Mouse (Mus musculus): ENCODE measurements around the gene Gnpat.
"Not testable (repeated sequence)": the region's sequence is repeated elsewhere in the genome, so short reads cannot be mapped to it uniquely, and the experiment has no call there.

Gene Gnpat

DNA sequence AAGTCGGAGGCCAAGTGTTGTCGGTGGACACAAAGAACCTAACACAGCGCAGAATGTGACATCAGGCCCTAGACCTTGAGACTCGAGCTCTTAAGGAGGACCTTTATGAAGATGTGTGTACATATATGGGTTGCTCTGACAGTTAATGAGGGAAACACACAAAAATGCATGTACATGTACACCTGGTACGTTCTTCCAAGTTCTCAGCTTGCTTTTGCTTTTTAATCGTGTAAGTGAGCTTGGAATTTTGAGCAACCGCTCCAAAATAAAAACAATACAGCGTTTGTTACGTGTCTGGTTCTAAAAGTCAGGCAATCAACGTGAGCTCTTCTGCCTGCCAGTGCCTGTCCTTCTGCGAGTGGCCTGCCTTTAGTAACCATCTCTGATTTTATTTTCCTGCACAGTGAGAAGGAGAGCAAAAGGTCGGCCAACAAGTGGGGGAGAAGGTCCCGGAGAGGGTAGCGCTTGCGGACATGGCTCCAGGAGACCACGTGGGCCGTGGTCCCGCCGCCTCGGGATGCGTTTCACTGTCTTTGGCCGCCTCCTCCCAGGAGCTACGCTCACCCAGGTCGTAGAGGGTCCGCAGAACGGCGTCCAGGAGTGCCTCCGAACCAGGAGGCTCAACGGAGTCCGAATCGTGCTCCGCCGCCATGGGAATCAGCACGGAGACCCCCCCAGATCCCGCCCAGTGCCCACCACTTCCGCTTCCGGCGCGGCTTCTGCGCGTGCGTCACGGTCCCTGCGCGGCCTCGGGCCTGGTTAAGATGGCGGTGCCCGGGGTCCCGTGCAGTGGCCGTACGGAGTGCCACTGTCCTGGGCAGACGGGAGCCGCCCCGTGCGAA, at the start of gene Gnpat, which contains the start of gene 2810004N23Rik:
Gene Gnpat (plus strand): TSS at position 713 of the 842 bp plus-strand sequence.
Gene 2810004N23Rik (minus strand): TSS at position 800 of the 842 bp plus-strand sequence.
- peak; percentile 87 for DNase-seq (ENCODE audit: low spot score)

DNA sequence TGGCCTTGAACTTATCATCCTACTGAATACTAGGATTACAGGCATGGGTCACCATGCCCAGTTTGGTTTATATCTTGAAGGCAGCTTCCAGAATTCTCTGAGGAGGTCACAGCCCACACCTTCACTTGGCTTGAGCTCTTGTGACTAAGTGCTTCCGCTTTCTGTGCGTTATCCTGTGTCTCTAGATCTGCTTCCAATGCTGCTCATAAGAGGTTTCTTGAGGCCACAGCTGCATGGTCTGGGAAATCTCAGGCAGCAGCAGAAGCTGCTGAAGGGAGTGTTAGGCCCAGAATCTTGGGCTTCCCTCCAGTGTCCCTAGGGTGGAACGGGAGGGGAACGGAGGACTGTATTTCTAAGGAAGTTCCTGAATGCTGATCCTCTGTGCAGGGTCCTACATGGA, 49.5 kb upstream of the Gnpat start:
- no peak for DNase-seq (ENCODE audit: low spot score)

DNA sequence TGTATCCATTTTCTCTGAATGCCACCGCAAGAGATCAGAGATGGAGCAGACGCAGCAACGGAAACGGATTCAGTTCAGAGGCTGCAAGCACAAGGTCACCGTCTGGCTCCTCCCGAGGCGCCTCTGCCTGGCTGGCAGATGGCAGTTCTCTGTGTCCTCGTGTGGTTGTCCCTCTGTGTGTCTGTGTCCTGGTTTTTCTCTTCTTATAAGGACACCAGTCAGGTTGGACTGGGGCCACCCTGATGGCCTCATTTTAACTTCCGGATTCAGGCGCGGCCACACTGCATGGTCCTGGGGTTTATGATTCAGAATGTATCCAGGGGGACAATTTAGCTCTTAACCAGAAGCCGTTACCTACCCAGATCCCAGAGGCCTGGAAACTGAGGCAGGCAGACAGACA, 47.0 kb upstream of the Gnpat start:
- no peak for DNase-seq (ENCODE audit: low spot score)

DNA sequence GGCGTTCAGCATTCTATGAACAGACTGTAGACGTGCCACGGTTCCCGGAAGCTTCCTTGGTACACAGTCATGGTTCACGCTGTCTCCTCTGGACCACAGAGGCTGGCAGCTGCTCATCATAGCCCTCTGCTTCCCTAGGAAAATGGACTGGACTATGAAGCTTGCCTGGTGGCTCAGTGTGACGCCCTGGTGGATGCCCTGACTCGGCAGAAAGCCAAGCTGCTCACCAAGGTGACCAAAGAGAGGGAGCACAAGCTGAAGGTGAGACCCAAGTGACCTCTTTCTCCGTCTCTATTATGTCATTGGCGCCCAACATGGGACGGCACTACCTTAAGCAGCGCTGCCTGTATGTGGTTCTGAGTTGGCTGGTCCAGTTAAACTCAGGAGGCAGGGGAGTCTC, 46.0 kb upstream of the Gnpat start:
- no peak for DNase-seq (ENCODE audit: low spot score)

DNA sequence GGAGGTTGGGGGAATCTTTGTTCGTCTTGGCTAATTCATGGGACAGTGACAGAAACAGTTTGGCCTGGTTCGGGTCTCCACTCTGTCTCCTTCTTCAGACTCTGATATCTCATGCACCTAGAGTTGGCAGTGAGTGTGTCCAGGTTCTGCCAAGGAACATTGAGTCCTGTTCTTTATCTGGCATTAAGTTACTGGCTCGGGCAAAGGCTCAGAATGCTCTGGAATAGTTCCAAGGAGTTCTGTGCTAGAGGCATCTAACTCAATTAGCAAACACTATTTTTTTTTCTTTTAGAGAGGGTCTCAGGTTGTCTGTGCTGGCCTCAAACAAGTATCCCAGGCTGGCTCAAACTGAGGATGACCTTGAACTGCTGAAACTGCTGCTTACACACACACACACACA, 45.5 kb upstream of the Gnpat start:
- no peak for DNase-seq (ENCODE audit: low spot score)

DNA sequence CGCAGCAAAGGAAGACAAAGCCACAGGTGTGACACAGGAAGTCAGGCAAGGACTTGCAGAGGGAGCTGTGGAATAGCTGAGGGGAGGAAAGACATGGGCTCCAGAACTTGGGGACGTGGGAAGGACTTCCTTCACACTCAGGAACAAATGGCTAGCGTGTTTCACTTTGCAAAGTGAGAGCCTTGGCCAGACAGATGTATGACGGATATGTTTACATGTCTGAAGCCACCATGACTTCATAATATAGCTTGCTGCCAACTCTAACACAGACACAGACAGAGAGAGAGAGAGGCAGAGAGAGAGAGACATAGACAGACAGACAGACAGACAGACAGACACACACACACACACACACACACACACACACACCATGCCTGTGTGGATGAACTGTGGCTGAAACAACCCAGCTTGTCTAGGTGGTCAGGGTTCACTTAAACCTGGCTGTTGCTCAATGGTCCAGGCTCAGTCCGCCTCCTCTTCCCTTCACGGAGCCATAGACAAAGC, 43.2 kb upstream of the Gnpat start:
- DNase-seq (ENCODE audit: low spot score) = no peak

DNA sequence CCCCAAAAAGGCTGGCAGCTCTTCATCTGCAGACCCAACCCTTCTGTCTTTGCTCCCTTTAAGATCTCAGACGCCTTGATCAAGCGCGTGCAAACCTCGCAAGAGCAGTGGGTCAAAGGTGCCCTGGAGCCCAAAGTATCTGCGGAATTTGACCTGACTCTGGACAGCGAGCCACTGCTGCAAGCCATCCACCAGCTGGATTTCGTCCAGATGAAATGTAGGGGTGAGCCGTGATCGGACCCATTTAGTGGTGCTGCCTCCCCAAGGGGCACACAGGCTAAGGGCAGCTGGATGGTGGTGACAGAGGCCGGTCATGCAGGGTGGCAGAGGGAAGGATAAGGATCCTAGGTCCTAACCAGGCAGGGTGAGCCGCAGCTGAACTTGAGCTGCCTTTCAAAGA, 42.7 kb upstream of the Gnpat start:
- DNase-seq (ENCODE audit: low spot score) = no peak

DNA sequence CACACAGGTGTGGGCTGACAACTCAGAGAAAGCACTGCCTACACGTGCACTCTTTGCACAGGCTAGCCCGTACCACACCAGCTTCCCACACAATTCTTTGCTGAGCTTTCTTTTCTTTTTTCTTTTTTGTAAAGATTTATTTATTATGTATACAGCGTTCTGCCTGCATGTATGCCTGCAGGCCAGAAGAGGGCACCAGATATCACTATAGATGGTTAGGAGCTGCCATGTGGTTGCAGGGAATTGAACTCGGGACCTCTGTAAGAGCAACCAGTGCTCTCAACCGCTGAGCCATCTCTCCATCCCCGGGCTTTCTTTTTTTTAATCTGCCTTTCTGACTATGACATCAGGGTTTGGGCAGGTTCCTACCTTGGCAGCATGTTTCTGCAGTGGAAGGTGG, 39.3 kb upstream of the Gnpat start:
- no peak for DNase-seq (ENCODE audit: low spot score)

DNA sequence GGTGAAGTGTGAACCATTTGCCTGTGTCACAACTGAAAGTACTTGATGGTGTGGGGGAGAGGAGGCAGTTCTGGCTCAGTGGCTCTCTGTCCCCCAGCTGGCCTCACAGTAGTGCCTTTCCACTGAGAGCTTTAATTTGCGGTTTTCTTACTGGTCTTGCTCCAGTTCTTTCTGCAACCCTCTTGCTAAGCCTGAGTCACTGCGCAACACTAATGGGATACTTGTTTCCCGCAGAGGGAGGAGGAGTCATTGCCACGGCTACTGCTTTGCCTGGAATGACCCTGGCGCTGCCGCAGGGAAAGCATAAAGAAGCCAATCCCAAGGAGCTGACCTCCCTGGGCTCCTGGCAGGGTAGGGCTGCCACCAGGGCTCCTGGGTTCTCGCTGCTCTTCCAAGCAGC, 36.2 kb upstream of the Gnpat start:
- DNase-seq (ENCODE audit: low spot score) = peak; percentile 40

DNA sequence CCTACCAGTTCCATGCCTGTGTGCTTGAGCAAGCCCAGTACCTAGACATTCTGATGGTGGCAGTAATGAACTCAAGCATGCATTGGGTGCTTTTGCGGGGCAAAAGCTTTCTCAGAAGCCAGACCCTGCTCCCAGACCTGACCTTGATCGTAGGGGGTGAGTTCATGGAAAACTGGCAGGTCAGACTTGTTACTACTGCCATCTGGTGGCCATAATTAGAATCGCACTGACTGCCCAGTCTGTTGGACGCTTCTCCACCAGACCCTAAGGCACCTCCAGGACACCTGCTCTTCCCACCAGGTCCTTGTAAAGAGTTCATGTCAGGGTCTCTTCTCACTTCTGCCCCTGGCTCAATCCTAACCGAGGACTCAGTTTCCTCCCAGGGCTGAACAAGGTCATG, 35.4 kb upstream of the Gnpat start:
- no peak for DNase-seq (ENCODE audit: low spot score)

DNA sequence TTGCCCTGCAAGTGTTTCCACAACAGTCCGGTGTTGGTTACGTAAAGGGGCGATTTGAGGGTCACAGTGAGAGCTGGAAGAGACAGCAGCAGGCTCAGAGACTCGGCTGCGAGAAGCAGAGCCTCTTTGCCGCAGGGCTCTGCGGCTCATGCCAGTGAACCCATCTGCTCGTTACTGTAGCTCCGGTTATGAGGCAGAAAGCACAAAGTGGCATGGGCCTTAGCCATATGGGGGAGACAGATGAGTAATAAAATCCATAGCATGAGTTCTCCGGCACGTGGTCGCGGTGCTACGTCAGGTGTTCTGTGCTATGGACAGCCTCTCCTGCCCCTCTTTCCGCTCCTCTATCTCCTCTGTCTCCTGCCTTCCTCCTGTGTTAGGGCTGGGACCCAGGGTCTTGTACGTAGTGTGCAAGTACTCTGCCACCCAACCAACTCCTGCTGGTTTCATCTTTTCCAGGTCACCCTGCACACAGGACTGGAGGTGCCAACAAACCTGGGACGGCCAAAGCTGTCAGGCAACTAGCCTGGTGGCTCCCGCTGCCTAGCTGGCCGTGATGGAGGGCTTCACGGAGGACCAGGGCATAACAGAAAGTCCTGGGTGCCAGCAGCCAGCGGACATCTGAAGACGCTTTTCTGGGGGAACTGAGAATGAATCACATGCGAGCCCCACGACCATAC, 34.1 kb upstream of the Gnpat start:
- DNase-seq (ENCODE audit: low spot score) = no peak

DNA sequence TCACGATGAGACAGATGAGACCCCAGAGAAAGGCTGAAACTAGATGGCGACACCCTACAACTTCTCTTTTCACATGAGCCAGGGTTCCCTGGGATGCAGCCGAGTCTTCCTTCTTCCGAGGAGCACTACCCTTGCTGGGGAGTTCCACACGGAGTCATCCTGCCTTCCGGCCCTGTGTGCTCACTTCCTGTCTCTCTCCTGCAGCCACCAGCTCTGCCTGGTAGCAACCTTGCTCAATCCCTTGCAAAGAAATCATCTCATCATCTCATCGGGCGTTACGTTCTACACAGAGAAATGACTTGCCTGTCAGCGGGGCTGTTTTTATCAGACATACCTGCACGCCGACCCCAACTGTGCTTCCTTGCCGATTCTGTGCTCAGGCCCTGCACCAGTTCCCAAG, 32.8 kb upstream of the Gnpat start:
- DNase-seq (ENCODE audit: low spot score) = no peak

DNA sequence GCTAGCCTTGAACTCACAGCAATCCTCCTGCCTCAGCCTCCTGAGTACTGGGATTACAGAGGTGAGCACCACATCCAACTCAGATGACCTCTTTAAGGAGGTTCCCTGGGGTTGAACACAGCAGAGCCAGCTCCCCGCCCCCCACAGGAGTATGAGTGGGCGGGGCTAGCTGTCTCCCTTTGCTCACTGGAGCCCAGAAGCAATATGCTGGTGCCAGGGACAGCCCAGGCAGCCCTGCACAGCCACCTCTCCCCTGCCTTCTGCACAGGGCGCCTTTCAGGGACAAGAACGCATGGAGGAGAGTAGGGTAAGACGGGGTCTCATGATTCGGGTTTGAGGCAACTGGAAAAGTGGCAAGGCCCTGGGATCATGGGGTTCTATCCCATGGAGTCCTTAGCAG, 31.3 kb upstream of the Gnpat start:
- DNase-seq (ENCODE audit: low spot score) = no peak

DNA sequence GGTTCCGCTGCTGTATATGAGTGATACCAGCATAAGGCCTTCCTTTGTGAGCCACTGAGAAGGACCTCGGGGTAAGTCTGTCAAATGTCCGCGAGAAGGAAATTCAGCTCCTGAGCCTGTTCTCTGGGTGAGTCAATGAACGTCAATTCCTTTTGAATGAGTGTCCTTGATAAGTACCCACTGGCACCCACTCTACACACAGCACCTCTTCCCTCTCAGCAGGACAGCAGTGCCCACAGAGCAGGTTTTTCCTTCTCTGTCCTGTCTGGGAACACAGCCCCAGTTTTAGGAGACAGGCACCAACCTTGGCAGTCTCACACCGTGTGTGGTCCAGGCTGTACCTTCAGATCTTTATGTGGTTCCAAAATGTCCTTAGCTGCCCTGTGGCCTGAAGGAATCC, 30.9 kb upstream of the Gnpat start:
- no peak for DNase-seq (ENCODE audit: low spot score)

DNA sequence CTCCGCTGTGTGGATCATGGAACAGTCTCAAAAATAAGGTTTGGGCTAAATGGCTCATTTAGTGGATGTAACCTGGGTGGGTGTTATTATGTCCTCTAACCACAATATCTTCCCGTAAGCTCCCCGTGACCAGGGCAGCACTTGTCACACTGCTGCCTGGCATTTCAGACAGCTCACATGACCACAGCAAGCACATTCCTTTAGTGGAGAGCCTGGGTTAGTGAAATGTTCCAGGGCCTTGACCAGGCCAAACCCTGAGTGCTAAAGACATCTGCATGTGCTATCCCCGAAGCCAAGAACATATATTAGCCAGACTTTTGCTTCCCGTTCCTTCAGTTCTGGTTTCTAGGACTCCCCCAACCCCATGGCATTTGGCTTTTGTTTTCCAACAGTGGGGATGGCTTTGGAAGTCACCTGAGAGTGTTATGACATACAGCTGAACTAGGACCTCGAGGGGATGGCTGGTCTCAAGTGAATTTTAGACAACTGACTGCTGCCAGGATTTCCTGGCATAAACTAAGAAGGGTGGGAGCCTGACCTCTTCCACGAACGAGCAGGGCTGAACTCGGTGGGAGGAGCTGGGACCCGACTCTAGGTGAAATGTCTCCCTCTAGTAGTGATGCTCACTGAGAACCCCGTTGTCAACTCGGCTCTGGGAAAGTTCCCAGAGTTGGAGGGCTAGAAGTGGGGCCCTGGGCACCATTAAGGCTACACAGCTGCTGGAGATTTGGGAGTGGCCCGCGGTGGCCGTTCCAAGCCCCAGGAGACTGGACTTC, 29.2 kb upstream of the Gnpat start:
- DNase-seq (ENCODE audit: low spot score) = no peak

DNA sequence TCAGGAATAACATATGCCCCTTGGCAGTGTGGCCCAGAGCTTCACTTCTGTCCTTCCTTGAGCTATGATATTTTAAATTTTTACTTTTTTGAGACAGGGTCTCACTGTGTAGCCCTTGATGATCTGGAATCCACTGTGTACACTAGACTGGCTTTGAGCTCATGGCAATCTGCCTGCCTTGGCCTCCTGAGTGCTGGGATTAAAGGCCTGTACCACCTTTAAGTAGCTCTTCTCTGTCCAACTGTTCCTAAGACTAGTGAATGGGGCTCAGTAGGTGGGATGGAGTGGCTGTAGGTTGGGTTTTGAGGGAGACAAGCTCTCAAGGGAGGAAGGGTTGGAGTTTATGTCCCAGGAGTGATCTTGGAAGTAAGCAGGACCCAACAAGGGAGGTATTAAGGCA, 27.0 kb upstream of the Gnpat start:
- DNase-seq (ENCODE audit: low spot score) = no peak

DNA sequence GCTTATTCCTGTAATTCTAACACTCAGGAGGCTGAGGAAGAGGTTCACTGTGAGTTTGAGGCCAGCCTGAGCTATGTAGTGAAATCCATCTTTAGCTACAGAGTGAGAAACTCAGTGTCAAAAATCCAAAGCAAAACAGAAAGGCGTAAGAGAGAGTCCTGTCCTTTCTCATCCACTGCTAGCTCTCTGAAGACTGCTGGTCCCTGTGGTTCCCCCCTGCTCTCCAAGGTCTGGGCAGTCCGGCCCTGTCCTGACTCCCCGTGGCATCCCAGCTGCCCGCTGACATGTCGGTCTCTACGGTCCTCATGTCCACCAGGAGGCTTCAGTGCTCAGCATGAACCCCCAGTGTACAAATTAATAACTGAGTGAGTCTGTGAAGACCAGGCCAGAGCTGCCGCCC, 26.6 kb upstream of the Gnpat start:
- DNase-seq (ENCODE audit: low spot score) = no peak

DNA sequence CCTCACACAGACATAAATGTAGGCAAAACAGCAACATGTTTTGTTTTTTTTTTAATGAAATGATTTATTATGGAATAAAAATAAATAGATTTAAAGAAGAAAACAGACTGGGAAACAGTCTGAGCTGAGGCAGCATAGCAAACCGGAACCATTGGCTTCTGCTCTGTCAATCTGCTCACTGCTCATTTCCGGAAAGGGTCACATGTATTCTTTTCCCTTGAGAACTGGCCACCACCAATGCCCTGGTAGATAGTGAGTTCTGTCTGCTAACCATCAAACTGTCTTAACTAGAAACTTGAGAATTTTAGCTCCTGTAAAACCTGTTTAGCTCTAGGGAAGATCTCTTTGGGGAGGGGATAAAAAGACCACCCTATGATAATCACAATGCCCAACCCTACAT, 25.9 kb upstream of the Gnpat start:
- no peak for DNase-seq (ENCODE audit: low spot score)

DNA sequence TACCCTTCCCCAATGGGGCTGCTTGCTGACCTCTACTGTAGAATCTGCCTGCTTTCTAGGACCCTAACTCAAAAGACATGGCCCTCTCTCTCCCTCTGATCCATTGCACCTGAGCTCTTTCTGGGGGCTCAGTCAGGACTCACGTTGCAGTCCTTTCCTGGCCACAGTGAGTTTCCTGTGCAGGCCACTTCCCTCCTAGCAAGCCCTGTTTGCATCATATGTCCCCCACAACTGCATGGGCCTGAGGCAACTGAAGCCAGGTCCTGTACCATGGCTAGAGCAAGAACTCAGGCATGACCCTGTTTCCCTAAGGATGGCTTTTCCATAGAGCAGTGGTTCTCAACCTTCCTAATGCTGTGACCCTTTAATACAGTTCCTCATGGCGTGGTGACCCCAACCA, 24.9 kb upstream of the Gnpat start:
- no peak for DNase-seq (ENCODE audit: low spot score)

DNA sequence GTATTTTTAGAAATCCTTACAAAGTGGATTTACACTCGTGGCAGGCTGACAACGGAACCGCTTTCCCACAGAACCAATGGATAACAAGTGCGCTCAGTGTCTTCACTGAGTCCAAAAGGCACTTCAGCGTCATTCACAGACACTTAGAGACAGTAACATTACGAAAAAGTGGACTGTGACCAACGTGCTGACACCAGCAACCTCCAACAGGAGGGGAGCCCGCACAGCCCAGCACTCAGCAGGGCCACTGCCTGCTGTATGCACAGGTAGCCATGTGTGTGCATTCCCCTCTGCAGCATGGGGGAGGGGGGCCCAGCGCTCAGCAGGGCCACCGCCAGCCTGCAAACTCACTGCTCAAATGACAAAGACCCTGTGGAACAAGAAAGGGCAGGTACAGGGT, 23.5 kb upstream of the Gnpat start:
- no peak for DNase-seq (ENCODE audit: low spot score)

DNA sequence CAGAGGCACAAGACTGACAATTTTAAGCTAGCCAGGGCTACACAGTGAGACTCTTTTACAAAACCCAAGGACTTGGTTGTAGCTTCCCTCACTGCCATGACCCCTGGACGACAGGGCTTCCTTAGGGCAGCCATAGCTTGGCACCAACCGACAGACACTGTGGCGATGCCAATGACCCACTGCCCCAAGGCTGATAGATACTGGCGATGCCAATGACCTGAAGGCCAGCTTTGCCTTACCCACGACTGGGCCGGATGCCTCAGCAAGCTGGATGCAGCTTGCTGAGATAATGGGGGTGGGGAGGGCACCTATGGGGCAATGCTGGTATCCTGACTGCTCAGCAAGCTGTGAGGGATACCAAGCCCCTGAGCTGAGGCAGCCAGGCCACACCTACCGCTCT, 21.9 kb upstream of the Gnpat start:
- DNase-seq (ENCODE audit: low spot score) = no peak

DNA sequence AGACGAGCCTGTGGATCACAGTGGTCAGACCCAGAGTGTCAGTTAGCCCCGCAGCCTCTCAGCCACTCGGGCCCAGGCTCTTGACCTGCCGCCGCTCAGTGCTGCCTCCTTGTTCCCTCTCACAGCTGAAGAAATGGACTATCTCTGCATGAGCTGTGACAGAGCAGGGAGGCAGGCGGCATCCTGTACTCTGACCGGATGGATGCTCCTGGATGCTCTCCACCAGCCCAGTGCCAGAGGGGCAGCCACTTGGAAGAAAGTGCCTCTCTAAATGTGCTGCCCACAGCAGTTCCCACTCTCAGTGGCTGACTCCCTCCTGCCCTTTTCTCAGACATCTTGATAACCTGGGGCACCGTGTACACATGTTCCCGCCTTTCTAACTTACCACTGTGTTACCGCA, 21.1 kb upstream of the Gnpat start:
- DNase-seq (ENCODE audit: low spot score) = no peak

DNA sequence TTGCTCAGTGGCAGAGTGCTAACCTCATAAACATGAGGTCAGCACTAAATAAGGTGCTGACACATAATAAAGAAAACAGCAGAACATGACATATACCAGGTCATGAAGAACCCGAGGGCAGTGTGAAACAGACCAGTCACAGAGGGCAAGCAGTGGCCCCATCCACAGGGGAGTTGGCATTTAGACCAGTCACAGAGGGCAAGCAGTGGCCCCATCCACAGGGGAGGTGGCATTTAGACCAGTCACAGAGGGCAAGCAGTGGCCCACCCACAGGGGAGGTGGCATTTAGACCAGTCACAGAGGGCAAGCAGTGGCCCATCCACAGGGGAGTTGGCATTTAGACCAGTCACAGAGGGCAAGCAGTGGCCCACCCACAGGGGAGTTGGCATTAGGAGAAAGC, 19.9 kb upstream of the Gnpat start:
- DNase-seq (ENCODE audit: low spot score) = not testable (repeated sequence)
